Mouse (Mus musculus) spleen, postnatal 36 days (tissue): ENCODE results near the gene Vmn1r189.
"Not testable (repeated sequence)": the region's sequence is repeated elsewhere in the genome, so short reads cannot be mapped to it uniquely, and the experiment has no call there.

Experiments used
- DNase-seq, 2 experiments: peaks; one replicate each; pipeline ENCODE4 v3.0.0; 2022; ENCODE audit warnings: low spot score in 2 of 2, mixed read lengths in 1 of 2

The Vmn1r189 gene

GRCm38 (mm10) chr13:22105724-22106123 lies at the start of gene Vmn1r189:
Vmn1r189 (minus strand) TSS chr13:22105824.
- DNase-seq, result not testable (repeated sequence)

GRCm38 (mm10) chr13:22136495-22137293 lies 31.1 kb upstream of the Vmn1r189 start:
- DNase-seq, result not testable (repeated sequence)

DNA sequence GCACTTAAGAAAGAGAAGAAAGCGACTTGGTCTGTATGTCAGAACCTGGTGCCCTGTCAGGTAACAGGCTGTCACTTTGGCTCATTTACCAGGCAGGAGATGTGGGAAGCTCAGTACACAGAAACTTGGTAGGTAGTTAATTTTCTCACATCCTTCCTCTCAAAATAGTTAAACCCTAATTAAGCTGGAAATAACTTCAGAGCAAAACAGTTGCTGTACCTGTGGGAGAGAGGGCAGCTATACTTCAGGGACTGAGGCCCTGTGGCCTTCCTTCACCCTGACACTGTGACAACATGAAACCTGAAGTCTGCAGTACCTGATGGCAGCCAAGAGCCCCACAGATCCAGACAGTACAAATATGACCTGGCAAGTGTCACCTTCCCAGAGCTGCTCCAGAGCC lies 21.5 kb downstream of the Vmn1r189 start, which contains the start of gene Vmn1r188:
Gene Vmn1r188, plus strand, starts transcription at position 301 of the 400 bp plus-strand sequence.
- DNase-seq, result not testable (repeated sequence)

DNA sequence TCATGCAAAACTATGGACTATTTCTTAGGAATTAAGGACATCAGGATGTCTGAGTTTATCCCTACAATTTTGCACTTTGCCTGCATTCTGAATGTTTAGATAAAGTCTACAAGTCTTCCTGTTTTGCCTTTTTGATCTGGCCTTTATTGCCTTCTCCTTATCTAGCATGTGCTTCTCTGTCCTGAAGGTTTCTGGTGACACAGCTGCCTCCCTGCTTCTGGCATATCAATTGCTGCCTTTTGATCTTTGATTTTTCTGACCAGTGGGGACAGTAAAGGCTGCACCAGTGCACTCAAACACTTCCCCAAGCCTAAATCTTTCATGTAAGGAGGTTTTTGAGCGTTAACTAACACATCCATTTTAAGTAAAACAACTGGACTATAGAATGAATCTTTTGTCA lies 42.2 kb downstream of the Vmn1r189 start:
- no peak for DNase-seq

- DNase-seq, result no peak
Observed at GRCm38 (mm10) chr13:22061422-22061821, 44.2 kb downstream of the Vmn1r189 start.

DNA sequence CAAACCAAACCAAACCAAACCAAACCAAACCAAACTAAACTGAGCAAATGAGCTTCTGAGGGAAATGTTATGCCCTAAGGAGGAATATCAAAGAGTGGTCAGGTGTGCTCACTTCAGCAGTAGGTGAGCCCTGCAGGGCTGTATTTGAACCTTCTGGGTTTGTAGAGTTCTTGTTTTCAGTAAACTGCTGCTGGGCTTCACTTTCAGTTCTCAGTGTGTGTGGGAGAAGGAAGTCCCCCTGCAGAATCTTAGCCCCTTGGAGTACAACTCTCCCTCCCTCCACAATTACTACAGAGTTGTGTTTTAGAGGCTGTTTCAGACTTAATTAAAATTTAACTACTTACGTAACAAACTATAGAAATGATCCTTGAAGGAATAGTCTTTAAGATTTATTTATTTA lies 51.9 kb downstream of the Vmn1r189 start:
- no peak for DNase-seq

DNA sequence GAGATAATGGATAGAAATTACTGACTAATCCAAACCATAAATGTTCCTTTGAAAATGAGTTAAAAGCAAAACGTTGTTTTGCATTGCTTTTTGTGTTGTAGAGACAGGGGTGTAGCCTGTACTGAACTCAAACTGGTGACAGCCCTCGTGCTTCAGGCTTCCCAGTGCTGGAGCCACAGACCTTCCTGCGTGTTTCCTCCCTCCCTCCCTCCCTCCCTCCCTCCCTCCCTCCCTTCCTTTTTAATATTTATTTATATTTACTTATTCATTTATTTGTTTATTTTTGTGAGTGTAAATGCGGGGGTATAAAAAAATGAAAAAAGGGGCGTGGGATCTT lies 54.1 kb downstream of the Vmn1r189 start:
- DNase-seq, result no peak

GRCm38 (mm10) chr13:22050591-22051522 lies 54.8 kb downstream of the Vmn1r189 start:
- DNase-seq, result peak; percentile 92 to 93
